Mouse (Mus musculus): ENCODE results near the gene Kpna7.
A peak's percentile ranks its signal among the peaks of the same experiment; 100 is the strongest.

Kpna7 gene

DNA sequence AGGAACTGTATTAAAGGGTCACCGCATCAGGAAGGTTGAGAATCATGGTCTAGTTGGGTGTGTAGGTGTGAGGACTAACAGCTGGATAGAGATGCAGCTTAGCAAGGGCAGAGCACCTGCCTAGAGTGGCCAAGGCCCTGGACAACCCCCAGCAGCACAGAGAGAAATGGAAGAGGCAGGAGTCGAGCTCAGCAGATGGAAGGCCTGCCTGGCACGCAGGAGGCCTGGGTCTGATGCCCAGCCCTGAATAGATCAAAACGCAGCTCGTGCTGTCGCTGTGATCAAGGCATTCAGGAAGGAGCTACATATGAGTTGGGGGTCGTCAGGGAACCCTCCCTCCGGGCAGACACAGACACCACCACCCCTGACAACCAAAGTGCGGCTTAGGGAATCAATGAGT lies 125.6 kb downstream of the Kpna7 start:
- no peak for DNase-seq (ENCODE audit: low read depth)

DNA sequence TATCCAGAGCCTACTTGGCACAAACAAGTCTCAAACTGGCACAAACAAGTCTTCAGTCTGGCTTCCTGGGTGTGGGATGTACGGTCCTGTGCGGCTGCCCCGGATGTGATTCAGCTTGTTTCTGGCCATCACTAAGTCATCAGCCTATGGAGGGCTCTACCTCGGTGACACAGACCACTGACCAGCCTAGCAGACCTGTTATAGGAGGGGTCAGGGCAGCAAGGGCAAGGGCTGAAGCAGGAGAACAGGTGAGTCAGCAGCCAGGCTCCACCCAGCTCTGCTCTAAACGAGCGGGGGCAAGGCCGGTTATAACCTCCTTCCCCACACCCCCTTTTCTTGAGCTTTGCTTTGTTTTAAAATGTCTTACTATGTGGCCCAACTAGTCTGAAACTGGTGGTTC lies 129.4 kb downstream of the Kpna7 start:
- no peak for DNase-seq (ENCODE audit: low read depth)

DNA sequence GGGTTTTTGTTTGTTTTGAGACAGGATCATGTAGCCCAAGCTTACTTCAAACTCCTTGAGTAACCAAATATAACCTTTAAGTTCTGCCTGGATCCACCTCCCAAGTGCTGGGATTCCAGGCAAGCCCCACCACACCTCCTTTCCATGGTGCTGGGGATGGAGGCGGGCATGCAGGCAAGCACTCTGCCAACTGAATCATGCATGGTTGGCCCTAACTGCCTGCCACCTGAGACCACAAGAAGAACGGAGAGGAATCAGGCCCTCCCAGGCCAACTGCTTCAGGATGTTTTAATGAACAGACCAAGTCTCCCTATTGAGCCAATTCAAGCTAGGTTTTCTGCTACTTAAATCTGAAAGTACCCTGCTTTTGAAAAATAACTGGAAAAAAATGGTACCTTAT lies 131.2 kb downstream of the Kpna7 start:
- no peak for DNase-seq (ENCODE audit: low read depth)

DNA sequence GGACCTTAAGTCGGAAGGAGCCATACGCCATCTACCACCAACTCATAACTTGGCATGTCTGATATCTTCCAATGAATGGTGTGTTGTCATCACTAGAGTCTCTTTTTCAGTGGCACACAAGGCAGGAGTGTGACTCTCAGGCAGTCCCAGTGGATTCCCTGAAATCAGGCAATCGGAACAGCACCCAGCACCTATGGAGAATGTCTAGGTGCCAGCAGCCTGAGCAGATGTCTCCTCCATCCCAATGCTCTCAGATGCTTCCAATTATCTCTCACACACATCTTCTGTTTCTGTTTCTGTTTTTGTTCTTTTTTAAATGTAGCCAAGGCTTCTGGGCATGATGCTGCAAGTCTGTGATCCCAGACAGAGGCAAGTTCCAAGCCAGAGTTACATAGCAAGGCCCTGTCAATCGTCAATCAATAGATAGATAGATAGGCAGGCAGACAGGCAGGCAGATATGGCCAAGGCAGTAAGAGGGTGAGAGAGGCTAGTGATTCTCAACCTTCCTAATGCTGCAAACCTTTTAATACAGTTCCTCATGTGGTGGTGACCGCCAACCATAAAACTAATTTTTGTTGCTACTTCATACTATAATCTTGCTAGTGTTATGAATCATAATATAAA lies 133.3 kb downstream of the Kpna7 start:
- no peak for DNase-seq (ENCODE audit: low read depth)

DNA sequence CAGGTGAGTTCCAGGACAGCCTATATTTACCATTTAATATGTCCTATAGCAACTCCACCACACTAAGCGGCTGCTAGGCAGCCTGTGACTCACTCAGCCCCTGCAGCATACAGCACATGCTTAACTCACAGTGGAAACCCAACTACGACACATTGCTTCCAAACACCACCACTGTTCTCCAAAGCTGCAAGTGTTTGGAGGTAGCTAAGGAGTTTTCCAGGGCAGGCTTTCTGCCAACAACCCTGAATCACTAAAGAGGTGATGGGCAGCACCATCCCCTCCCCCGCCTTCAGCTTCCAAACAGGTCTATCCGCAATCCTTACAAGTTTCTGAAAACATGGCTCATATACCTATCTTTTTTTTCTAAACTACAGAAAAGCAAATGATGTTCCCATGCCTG lies 134.0 kb downstream of the Kpna7 start:
- DNase-seq (ENCODE audit: low read depth) = no peak

DNA sequence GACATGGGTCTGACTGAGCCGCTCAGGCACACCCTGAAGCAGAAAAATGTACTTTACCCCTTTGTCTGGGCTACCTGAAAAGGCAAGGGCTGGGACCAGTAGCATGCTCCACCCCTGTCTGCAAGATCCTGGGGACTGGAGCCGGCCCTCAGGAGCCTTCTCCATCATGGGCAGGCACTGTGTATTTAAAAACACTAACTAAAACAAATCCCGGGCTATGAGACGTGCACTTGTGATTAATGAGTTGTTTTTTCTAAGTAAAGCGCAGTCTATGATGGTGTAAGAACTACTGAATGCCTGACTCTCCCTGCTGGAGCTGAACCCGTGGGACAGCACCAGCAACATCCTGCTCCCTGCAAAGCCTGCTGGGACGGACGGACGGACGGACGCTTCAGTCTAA lies 135.4 kb downstream of the Kpna7 start:
- DNase-seq (ENCODE audit: low read depth) = no peak

DNA sequence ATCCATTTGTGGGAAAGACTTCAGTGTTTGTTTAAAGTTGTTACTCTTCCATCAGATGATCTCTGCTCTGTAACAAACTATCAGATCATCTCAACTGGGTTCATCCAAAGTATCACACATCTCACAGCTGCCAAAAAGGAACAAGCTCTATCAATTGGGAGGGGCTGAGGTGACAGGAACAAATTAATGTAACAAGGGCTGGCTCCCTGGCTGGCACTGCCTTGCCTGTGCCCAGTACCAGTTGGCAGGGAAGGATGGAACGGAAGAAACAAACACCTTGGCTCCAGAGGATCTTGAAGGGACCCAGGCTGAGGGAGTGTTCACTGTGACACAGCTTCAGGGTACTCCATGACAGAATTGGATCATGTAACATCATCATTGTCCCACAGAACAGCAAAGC lies 135.8 kb downstream of the Kpna7 start:
- no peak for DNase-seq (ENCODE audit: low read depth)

DNA sequence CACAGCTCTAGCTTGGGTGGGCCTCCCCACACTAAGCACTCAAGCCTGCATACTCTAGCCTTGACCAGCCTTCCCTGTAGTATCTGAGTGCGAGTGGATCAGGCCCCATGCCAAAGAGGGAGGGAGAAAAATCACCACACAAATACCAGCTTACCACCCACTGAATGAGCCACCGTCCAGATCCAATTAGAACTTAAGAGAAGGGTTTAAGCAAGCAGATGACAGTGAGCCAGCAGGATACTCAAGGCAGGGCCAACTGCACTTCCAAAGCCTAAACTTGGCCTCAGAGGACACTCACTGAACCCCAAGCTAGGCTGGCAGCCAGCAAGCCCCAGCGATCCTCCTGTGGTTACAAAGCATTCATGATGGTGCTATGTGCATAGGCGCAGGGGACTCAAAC lies 137.8 kb downstream of the Kpna7 start:
- no peak for DNase-seq (ENCODE audit: low read depth)

DNA sequence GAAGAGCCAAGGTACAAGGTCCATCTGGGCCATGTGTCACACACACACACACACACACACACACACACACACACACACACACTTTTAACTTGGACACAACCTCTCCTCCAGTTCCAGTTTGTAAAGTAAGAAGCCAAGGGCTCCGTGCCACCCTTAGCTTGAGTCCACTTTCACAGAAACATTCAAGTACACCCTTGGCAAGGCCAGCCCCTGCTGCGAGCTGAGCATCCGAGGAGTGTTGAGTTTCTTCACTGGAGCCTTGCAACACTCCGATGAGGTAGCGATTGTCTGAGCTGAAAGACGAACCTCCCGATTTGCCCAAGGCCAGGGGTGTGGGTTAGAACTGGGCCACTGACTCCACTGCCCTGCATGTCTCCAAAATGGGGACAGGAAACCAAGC lies 138.9 kb downstream of the Kpna7 start:
- DNase-seq (ENCODE audit: low read depth) = no peak

DNA sequence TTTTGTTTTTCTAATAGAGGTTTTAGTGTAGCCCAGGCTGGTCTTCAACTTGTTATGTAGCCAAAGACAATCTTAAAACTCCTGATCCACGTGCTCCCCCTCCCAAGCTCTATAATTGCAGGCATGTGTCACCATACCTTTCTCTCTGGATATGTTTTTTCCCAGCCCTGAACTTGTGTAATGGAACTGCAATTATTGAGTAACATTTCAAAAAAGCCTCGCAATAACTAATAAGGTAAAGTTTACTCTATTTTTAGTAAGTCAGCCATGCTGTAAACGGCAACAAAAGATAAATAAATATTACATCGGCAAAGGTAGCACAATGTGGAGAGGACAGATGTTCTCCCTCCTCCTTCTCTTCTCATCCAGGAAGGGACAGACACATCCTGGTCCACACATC lies 139.5 kb downstream of the Kpna7 start:
- no peak for DNase-seq (ENCODE audit: low read depth)

DNA sequence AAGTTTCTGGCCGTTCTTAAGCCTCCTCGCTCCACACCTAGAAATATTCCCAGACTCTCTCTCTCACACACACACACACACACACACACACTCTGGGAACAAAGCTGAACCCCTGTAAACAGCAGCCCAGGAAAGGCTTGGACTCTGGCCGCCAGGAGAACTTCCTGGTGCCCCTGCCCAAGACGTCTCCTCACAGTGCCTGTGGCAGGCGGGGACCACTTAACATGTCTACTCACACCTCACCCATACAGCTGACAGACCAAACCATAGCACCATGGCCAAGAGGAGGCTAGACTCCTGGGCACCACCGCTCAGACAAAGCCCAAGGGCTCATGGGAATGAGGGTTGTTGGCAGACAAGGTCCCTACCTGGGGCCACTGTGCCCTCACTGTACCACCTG lies 140.5 kb downstream of the Kpna7 start:
- no peak for DNase-seq (ENCODE audit: low read depth)

DNA sequence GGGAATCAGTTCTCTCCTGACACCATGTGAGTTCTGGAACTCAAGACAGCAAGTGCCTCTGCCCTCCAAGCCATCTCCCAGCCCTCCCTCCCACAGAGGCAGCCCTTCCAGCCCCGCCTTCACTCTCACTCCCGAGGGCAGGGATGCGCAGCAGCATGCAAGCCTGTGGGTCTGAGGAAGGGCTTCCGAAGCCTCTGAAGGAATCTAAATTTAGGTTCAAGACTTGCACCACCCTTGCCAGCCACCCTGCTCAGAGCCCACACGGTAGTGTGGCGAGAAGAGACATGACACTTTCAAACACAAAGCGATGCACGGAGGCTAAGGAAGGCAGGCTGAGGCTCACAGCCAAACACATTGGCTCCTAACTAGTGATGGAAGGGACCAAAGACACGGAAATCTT lies 141.4 kb downstream of the Kpna7 start:
- DNase-seq (ENCODE audit: low read depth) = no peak

DNA sequence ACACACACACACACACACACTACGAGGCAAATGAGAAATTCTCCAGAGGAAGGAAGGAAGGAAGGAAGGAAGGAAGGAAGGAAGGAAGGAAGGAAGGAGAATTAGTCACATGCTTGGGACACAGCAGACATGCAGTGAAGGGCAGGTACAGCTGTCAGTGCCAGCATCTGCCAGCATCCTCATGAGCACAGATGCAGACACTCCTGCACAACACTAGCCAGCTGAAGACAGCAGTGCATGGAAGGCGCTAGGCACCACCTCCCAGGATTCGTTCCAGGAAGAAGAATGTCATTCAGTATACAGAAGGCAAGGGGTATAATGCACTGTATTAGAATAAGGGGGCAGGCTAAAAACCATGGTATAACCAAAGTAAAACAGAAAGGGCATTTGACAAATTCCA lies 142.9 kb downstream of the Kpna7 start:
- no peak for DNase-seq (ENCODE audit: low read depth)

DNA sequence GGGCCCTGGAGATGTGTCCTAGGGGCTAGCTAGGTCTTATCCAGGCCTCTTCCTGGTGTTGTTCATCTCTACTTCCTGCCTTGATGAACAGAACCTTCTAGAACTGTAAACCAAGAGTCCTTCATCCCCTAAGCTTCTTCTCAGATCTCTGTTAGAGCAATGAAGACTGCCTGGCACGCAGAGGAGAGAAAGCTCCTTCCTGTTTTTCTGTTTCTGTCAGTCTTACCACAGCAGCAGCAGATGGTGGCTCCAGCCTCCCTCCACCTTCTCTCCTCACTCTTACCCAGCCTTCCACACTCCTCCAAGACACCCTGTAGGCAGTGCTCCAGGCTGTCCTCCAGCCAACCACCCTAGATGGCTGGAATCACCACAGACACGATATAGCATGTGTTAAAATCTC lies 146.5 kb downstream of the Kpna7 start:
- DNase-seq (ENCODE audit: low read depth) = peak; percentile 71
